Mouse (Mus musculus) neural tube, embryonic 15.5 days (tissue): Measurements from ENCODE around the gene Ntrk3. TPM values are rescaled to one million over a fixed set of nuclear protein-coding genes. Genes with fewer than 3 reads are reported as not detected.

Experiments used
- ATAC-seq: fragments of 200-750 bp; cut with Nextera tagmentation; 2 replicates; pipeline ENCODE4 v1.8.0; 2017; ENCODE audit warnings: mild to moderate bottlenecking, moderate TSS enrichment, moderate library complexity; ENCODE audit not compliant: low FRiP score
- H3K27ac ChIP-seq: fragments of 300-500 bp; sonication (generic); replicated peaks from 2 replicates; pipeline ENCODE4 v1.5.1; 2015; ENCODE audit warnings: mild to moderate bottlenecking, inconsistent platforms
- H3K27me3 ChIP-seq: fragments of 300-500 bp; sonication (generic); replicated peaks from 2 replicates; pipeline ENCODE4 v1.6.1; 2015; ENCODE audit warnings: inconsistent platforms
- H3K36me3 ChIP-seq: fragments of 300-500 bp; sonication (generic); 2 replicates; pipeline ENCODE4 v1.6.1; 2015; ENCODE audit warnings: inconsistent platforms
- H3K4me1 ChIP-seq: fragments of 300-500 bp; sonication (generic); 2 replicates; pipeline ENCODE4 v1.6.1; 2015; ENCODE audit warnings: inconsistent platforms
- H3K4me2 ChIP-seq: fragments of 300-500 bp; sonication (generic); 2 replicates; pipeline ENCODE4 v1.6.1; 2015; ENCODE audit warnings: inconsistent platforms, mild to moderate bottlenecking, moderate library complexity
- H3K4me3 ChIP-seq: fragments of 300-500 bp; sonication (generic); replicated peaks from 2 replicates; pipeline ENCODE4 v1.5.1; 2015; ENCODE audit warnings: mild to moderate bottlenecking, inconsistent platforms
- H3K9ac ChIP-seq: fragments of 300-500 bp; sonication (generic); replicated peaks from 2 replicates; pipeline ENCODE4 v1.6.1; 2015; ENCODE audit warnings: mild to moderate bottlenecking, inconsistent platforms
- H3K9me3 ChIP-seq: fragments of 300-500 bp; sonication (generic); replicated peaks from 2 replicates; pipeline ENCODE4 v1.6.1; 2016; ENCODE audit warnings: inconsistent platforms
- WGBS: fragments of 180-500 bp; shearing (Covaris S2); methylation state at CpG from one replicate; pipeline ENCODE4 v1.1.7; 2015; ENCODE audit warnings: mixed read lengths; 5-methylcytosine and 5-hydroxymethylcytosine counted together
- polyA plus RNA-seq: library from polyadenylated mRNA; unstranded; fragments of >200 nt; fragmentation: Nextera tagmentation; extraction: Ambion mirVana; gene quantifications from 2 replicates; pipeline ENCODE4 v1.2.1, GENCODE M21; 2015

Gene Ntrk3
- polyA plus RNA-seq, 1 experiment from 2014 or later: 27.3 TPM

DNA sequence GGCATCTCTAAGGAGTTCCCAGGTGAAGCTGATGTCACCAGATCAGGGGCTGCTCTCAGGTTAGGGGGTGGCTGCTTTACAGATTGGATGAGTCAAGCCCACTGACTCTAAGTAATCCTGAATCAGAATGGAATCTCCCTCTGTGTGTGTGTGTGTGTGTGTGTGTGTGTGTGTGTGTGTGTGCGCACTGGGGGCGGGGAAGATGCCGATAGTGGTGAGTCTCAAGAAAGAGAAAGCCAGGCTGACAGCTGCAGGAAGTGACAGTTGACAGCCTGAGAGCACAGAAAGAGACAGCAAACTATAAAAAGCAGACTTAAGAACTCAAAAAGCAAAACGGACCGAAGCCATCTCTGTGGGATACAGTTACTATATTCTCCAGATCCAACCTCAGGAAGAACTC, 18.7 kb downstream of the Ntrk3 start:
- WGBS: 84% methylated on average over 5 of the region's 5 CpGs
- Histone ChIP-seq H3K27me3 (no peaks in the 10 kb centered on the region), H3K9me3 (no peaks in the 10 kb centered on the region), H3K36me3 (no peaks in the 10 kb centered on the region), H3K9ac (no peak overlapping the region), H3K4me3 (no peak overlapping the region), H3K27ac (no peak overlapping the region), H3K4me2 (no peak overlapping the region), H3K4me1 (no peaks in the 10 kb centered on the region)
- ATAC-seq: no peak

DNA sequence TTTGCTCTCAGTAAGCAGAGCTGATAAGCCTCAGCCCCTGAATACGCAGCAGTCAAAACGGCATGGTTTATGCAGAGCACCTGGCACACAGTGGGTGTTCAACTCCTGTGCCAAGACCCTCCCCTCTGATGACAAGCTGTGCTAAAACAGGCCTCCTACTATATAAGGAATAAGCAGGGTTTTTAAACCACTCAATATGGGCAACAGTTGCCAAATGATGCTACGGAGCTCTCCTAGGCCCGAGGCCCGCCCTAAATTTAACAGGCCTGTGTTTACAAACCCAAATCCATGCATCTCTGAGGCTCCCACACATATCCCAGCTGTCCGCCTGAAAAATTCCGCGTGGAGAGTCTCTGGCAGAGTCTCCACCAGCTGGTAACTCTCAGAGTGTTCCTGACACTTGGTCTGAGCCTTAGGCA, 19.6 kb downstream of the Ntrk3 start:
- WGBS: 73% methylated on average over 8 of the region's 8 CpGs
- no peak overlapping the region for H3K4me3 ChIP-seq
- H3K27me3 ChIP-seq: no peaks in the 10 kb centered on the region
- H3K9ac ChIP-seq: no peak overlapping the region
- no peaks in the 10 kb centered on the region for H3K36me3 ChIP-seq
- no peak overlapping the region for H3K27ac ChIP-seq
- H3K4me1 ChIP-seq: no peaks in the 10 kb centered on the region
- H3K9me3 ChIP-seq: no peaks in the 10 kb centered on the region
- no peak overlapping the region for H3K4me2 ChIP-seq
- ATAC-seq: no peak

GRCm38 (mm10) chr7:78707708-78708107, 30.1 kb downstream of the Ntrk3 start:
- 84% methylated on average over 7 of the region's 7 CpGs for WGBS
- Histone ChIP-seq H3K4me2 (no peak overlapping the region), H3K9me3 (no peaks in the 10 kb centered on the region), H3K27ac (no peak overlapping the region), H3K27me3 (no peaks in the 10 kb centered on the region), H3K9ac (no peak overlapping the region), H3K36me3 (no peaks in the 10 kb centered on the region), H3K4me1 (no peaks in the 10 kb centered on the region), H3K4me3 (no peak overlapping the region)
- no peak for ATAC-seq

DNA sequence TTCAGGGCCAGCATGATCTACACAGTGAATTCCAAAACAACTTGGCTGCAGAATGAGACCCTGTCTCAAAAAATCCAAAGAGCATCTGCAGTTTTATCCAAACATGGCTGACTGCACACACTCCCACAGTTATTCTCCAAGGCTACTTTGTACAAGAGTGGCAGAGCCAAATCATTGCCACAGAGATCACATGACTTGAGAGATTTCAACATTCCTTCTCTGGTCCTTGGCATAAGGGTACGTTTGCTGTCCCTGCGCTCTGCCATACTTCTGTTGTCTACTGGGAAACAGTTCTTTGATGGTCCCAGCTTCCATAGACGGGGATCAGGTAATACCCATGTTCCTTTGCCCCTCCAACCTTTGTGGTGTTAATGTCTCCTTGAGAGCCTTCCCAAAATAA, 30.7 kb downstream of the Ntrk3 start:
- Histone ChIP-seq H3K9me3 (no peaks in the 10 kb centered on the region), H3K4me2 (no peak overlapping the region), H3K36me3 (no peaks in the 10 kb centered on the region), H3K9ac (no peak overlapping the region), H3K27ac (no peak overlapping the region), H3K4me3 (no peak overlapping the region), H3K27me3 (no peaks in the 10 kb centered on the region), H3K4me1 (no peaks in the 10 kb centered on the region)
- ATAC-seq: no peak
- 77% methylated on average over 3 of the region's 3 CpGs for WGBS

GRCm38 (mm10) chr7:78702676-78703075, 35.1 kb downstream of the Ntrk3 start:
- 71% methylated on average over 6 of the region's 6 CpGs for WGBS
- Histone ChIP-seq H3K27me3 (no peaks in the 10 kb centered on the region), H3K4me2 (no peak overlapping the region), H3K4me3 (no peak overlapping the region), H3K27ac (no peak overlapping the region), H3K9ac (no peak overlapping the region), H3K36me3 (no peaks in the 10 kb centered on the region), H3K9me3 (no peaks in the 10 kb centered on the region), H3K4me1 (no peaks in the 10 kb centered on the region)
- ATAC-seq: no peak

DNA sequence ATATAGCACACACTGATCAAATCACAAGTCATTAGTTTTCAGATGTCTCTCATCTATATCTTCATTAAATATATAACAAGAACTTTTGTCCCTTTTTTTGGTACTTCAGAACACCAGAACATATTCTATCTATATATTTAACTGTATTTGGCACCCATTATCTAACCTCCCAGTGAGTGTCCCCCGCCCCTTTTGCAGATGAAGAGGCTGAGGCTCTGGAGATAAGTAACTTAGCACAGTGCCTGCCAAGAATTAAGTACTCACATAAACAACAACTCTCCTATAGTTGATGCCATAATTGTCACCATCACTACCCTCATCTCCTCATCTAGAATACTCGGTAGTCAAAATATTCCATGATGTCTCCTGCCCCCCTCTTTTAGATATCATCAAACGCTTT, 42.6 kb downstream of the Ntrk3 start:
- no peaks in the 10 kb centered on the region for H3K4me1 ChIP-seq

DNA sequence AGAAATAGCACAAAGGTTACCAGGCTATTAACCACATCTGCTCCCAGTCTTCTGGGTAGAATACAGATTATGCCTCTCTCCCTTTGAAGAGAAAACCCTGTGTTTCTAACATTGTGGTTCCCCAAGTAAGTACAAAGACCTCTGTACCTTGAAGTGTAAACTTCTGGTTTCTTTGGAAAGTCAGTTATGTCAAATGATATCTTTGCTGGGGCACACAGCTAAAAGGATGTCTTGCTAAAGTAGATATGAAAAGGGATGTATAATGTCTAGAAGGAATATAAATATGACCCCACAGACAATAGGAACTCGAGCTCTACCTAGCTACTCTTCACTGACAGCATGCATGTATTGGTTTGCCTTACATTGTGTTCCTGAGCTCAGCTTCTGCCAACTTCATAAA, 44.7 kb downstream of the Ntrk3 start:
- Histone ChIP-seq H3K27ac (no peak overlapping the region), H3K9me3 (no peaks in the 10 kb centered on the region), H3K4me1 (no peaks in the 10 kb centered on the region), H3K4me3 (no peak overlapping the region), H3K27me3 (no peaks in the 10 kb centered on the region), H3K36me3 (no peaks in the 10 kb centered on the region), H3K4me2 (no peak overlapping the region), H3K9ac (no peak overlapping the region)
- ATAC-seq: no peak
- WGBS: 67% methylated on average over 1 of the region's 1 CpGs

More for the DNA sequence above, 42.6 kb downstream of the Ntrk3 start:
- no peaks in the 10 kb centered on the region for H3K27me3 ChIP-seq
- ATAC-seq: no peak
- 88% methylated on average over 3 of the region's 3 CpGs for WGBS
- no peak overlapping the region for H3K4me2 ChIP-seq
- no peak overlapping the region for H3K4me3 ChIP-seq
- no peak overlapping the region for H3K9ac ChIP-seq
- H3K9me3 ChIP-seq: no peaks in the 10 kb centered on the region
- H3K36me3 ChIP-seq: no peaks in the 10 kb centered on the region
- H3K27ac ChIP-seq: no peak overlapping the region

GRCm38 (mm10) chr7:78690956-78691355, 46.9 kb downstream of the Ntrk3 start:
- Histone ChIP-seq H3K4me2 (no peak overlapping the region), H3K9ac (no peak overlapping the region), H3K4me3 (no peak overlapping the region), H3K27me3 (no peaks in the 10 kb centered on the region), H3K27ac (no peak overlapping the region), H3K36me3 (no peaks in the 10 kb centered on the region), H3K4me1 (no peaks in the 10 kb centered on the region), H3K9me3 (no peaks in the 10 kb centered on the region)
- ATAC-seq: no peak
- WGBS: 24% methylated on average over 3 of the region's 3 CpGs

DNA sequence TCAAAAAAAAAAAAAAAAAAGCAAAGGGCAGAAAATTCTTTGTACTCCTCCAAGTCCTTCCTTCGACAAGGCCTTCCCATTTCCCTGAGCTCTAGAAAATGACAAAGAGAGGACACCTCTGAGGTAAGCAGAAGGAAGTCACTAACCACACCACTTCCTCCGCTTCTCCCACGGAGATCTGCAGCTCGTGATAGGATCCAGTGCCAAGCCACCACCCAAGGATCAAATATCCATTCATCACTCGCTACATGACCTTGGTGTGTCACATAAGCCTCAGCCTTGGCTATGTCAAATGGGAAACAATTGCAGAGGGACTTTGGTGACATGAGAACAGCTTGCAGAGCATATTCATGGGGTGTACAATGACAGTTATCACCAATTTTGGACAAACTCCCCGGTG, 52.9 kb downstream of the Ntrk3 start:
- Histone ChIP-seq H3K4me1 (no peaks in the 10 kb centered on the region), H3K4me2 (no peak overlapping the region), H3K27me3 (no peaks in the 10 kb centered on the region), H3K27ac (no peak overlapping the region), H3K9ac (no peak overlapping the region), H3K36me3 (no peaks in the 10 kb centered on the region), H3K4me3 (no peak overlapping the region), H3K9me3 (no peaks in the 10 kb centered on the region)
- no peak for ATAC-seq
- WGBS: 83% methylated on average over 6 of the region's 6 CpGs

DNA sequence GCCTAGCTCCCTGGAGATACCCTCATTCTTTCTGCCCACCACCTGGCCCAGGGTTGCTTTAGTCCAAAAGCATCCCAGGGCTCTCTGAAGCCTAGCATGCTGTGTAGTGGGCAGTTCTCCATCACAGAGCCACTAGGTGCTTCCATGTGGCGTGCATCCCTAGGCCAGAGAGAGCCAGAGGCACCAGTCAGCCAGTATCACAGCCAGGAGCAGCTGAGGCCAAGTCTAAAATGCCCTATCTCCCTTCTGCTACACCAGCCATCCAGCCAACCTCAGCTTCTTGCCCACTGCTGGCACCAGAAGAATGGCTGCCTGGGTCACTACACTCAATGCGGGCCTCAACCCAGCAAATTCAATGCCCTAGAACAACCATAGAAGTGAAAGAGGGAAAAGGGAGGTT, 56.9 kb downstream of the Ntrk3 start:
- no peak for ATAC-seq
- no peak overlapping the region for H3K27ac ChIP-seq
- no peaks in the 10 kb centered on the region for H3K9me3 ChIP-seq
- no peak overlapping the region for H3K4me2 ChIP-seq
- no peaks in the 10 kb centered on the region for H3K36me3 ChIP-seq
- WGBS: 85% methylated on average over 2 of the region's 2 CpGs
- H3K27me3 ChIP-seq: no peaks in the 10 kb centered on the region
- no peaks in the 10 kb centered on the region for H3K4me1 ChIP-seq
- H3K9ac ChIP-seq: no peak overlapping the region
- no peak overlapping the region for H3K4me3 ChIP-seq

GRCm38 (mm10) chr7:78669407-78669806, 68.4 kb downstream of the Ntrk3 start:
- Histone ChIP-seq H3K4me3 (no peak overlapping the region), H3K4me1 (no peaks in the 10 kb centered on the region), H3K4me2 (no peak overlapping the region), H3K27ac (no peak overlapping the region), H3K36me3 (no peaks in the 10 kb centered on the region), H3K9ac (no peak overlapping the region), H3K9me3 (no peaks in the 10 kb centered on the region), H3K27me3 (no peaks in the 10 kb centered on the region)
- no peak for ATAC-seq
- 92% methylated on average over 16 of the region's 16 CpGs for WGBS

DNA sequence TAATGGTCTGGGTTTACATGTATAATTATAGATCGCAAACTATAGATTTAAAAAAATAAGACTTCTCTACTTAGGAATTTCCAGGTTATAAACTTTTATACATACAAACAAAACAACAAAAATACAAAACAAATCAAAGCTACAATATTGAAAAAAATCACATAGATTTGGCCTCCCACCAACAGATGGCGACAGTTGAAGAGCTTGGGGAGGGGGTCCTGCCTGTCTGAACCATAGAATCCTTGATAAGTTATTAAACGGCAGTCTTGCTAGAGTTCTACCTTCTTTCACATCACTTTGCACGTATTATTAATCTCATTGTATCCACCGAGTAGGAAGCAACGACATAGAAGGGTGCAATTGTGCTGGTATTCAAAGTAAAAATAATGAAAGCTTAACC, 68.9 kb downstream of the Ntrk3 start:
- Histone ChIP-seq H3K4me3 (no peak overlapping the region), H3K36me3 (no peaks in the 10 kb centered on the region), H3K9me3 (no peaks in the 10 kb centered on the region), H3K4me1 (no peaks in the 10 kb centered on the region), H3K9ac (no peak overlapping the region), H3K4me2 (no peak overlapping the region), H3K27ac (no peak overlapping the region), H3K27me3 (no peaks in the 10 kb centered on the region)
- no peak for ATAC-seq
- 90% methylated on average over 6 of the region's 6 CpGs for WGBS

GRCm38 (mm10) chr7:78668003-78668635, 69.7 kb downstream of the Ntrk3 start:
- 90% methylated on average over 6 of the region's 6 CpGs for WGBS
- no peaks in the 10 kb centered on the region for H3K4me1 ChIP-seq
- ATAC-seq: no peak
- no peaks in the 10 kb centered on the region for H3K27me3 ChIP-seq
- H3K4me3 ChIP-seq: no peak overlapping the region
- no peaks in the 10 kb centered on the region for H3K36me3 ChIP-seq
- no peaks in the 10 kb centered on the region for H3K9me3 ChIP-seq
- no peak overlapping the region for H3K4me2 ChIP-seq
- H3K27ac ChIP-seq: no peak overlapping the region
- H3K9ac ChIP-seq: no peak overlapping the region
